Mouse (Mus musculus) kidney, embryonic 15.5 days (tissue): ENCODE measurements around the gene Trappc1. TPM values are rescaled to one million over a fixed set of nuclear protein-coding genes. Genes with fewer than 3 reads are reported as not detected.
"Not testable (repeated sequence)": the region's sequence is repeated elsewhere in the genome, so short reads cannot be mapped to it uniquely, and the experiment has no call there.

Experiments
- ATAC-seq: fragments of 200-750 bp; cut with Nextera tagmentation; replicated peaks from 2 replicates; pipeline ENCODE4 v1.8.0; 2017; ENCODE audit warnings: moderate TSS enrichment; ENCODE audit not compliant: low FRiP score
- H3K27ac ChIP-seq: fragments of 300-500 bp; sonication (generic); 2 replicates; pipeline ENCODE4 v1.5.1; 2015; ENCODE audit warnings: mild to moderate bottlenecking, inconsistent platforms
- H3K27me3 ChIP-seq: fragments of 300-500 bp; sonication (generic); 2 replicates; pipeline ENCODE4 v1.6.1; 2015; ENCODE audit warnings: inconsistent platforms
- H3K36me3 ChIP-seq: fragments of 300-500 bp; sonication (generic); 2 replicates; pipeline ENCODE4 v1.6.1; 2015; ENCODE audit warnings: inconsistent platforms
- H3K4me1 ChIP-seq: fragments of 300-500 bp; sonication (generic); 2 replicates; pipeline ENCODE4 v1.6.1; 2015; ENCODE audit warnings: inconsistent platforms
- H3K4me2 ChIP-seq: fragments of 300-500 bp; sonication (generic); 2 replicates; pipeline ENCODE4 v1.6.1; 2015; ENCODE audit warnings: moderate library complexity, mild to moderate bottlenecking, inconsistent platforms
- H3K4me3 ChIP-seq: fragments of 300-500 bp; sonication (generic); replicated peaks from 2 replicates; pipeline ENCODE4 v1.5.1; 2015; ENCODE audit warnings: mild to moderate bottlenecking, inconsistent platforms
- H3K9ac ChIP-seq: fragments of 300-500 bp; sonication (generic); 2 replicates; pipeline ENCODE4 v1.6.1; 2015; ENCODE audit warnings: mild to moderate bottlenecking, inconsistent platforms
- H3K9me3 ChIP-seq: fragments of 300-500 bp; sonication (generic); replicated peaks from 2 replicates; pipeline ENCODE4 v1.6.1; 2016; ENCODE audit warnings: inconsistent platforms
- WGBS: fragments of 180-500 bp; shearing (Covaris S2); methylation state at CpG from one replicate; pipeline ENCODE4 v1.1.7; 2015; ENCODE audit warnings: mixed read lengths; 5-methylcytosine and 5-hydroxymethylcytosine counted together
- polyA plus RNA-seq: library from polyadenylated mRNA; unstranded; fragments of >200 nt; fragmentation: Nextera tagmentation; extraction: Ambion mirVana; gene quantifications from 2 replicates; pipeline ENCODE4 v1.2.1, GENCODE M21; 2015

The Trappc1 gene
- polyA plus RNA-seq, 1 experiment from 2014 or later, result 160 TPM

GRCm38 (mm10) chr11:69318000-69318399 lies 5.8 kb upstream of the Trappc1 start:
- H3K36me3 ChIP-seq, result peaks cover 70% of the 10 kb centered on the region
- not testable (repeated sequence) for H3K27me3 ChIP-seq, H3K4me2 ChIP-seq, ATAC-seq, H3K4me3 ChIP-seq, H3K9ac ChIP-seq, H3K27ac ChIP-seq, H3K9me3 ChIP-seq
- 87% methylated on average over 3 of the region's 3 CpGs for WGBS
- H3K4me1 ChIP-seq, result peaks cover 15% of the 10 kb centered on the region

- ATAC-seq, result no peak
- Histone ChIP-seq H3K4me3 (no peak overlapping the region; the same call in 1 of the 2 replicates), H3K9me3 (no peaks in the 10 kb centered on the region), H3K4me2 (no peak overlapping the region), H3K4me1 (peaks cover 41% of the 10 kb centered on the region), H3K27me3 (peaks cover 2% of the 10 kb centered on the region; the same call in 1 of the 2 replicates), H3K9ac (peak overlapping the region; percentile 87; the same call in 1 of the 2 replicates), H3K36me3 (peaks cover 43% of the 10 kb centered on the region), H3K27ac (no peak overlapping the region)
- WGBS, result 93% methylated on average over 6 of the region's 6 CpGs
Observed at GRCm38 (mm10) chr11:69321580-69321979, 2.2 kb upstream of the Trappc1 start.

GRCm38 (mm10) chr11:69322010-69322409 lies 1.8 kb upstream of the Trappc1 start:
- Histone ChIP-seq H3K4me2 (peak overlapping the region; percentile 87), H3K9ac (peak overlapping the region; percentile 87; the same call in 1 of the 2 replicates), H3K27me3 (peaks cover 6% of the 10 kb centered on the region; the same call in 1 of the 2 replicates), H3K4me1 (peaks cover 46% of the 10 kb centered on the region), H3K4me3 (peak overlapping the region; percentile 70), H3K27ac (0 out of 2 replicates have a peak overlapping the region, but pooled peaks have one; percentile 93), H3K9me3 (no peaks in the 10 kb centered on the region), H3K36me3 (peaks cover 39% of the 10 kb centered on the region)
- ATAC-seq, result no peak
- 78% methylated on average over 6 of the region's 6 CpGs for WGBS

GRCm38 (mm10) chr11:69322693-69323471 lies 898 bp upstream of the Trappc1 start:
- 18% methylated on average over 18 of the region's 18 CpGs for WGBS
- peak overlapping the region; percentile 70 for H3K4me3 ChIP-seq
- no peak for ATAC-seq
- peaks cover 52% of the 10 kb centered on the region for H3K4me1 ChIP-seq
- peaks cover 30% of the 10 kb centered on the region for H3K36me3 ChIP-seq
- H3K9ac ChIP-seq, result peak overlapping the region; percentile 87
- H3K27ac ChIP-seq, result peak overlapping the region; percentile 93
- H3K27me3 ChIP-seq, result peaks cover 15% of the 10 kb centered on the region; the same call in 1 of the 2 replicates
- H3K9me3 ChIP-seq, result no peaks in the 10 kb centered on the region
- H3K4me2 ChIP-seq, result peak overlapping the region; percentile 87

GRCm38 (mm10) chr11:69324749-69325148 lies 969 bp downstream of the Trappc1 start:
- ATAC-seq, result no peak
- Histone ChIP-seq H3K9ac (peak overlapping the region; percentile 66; the same call in 1 of the 2 replicates), H3K4me3 (peak overlapping the region; percentile 70), H3K27ac (peak overlapping the region; percentile 84), H3K4me1 (peaks cover 52% of the 10 kb centered on the region), H3K9me3 (no peaks in the 10 kb centered on the region), H3K27me3 (peaks cover 24% of the 10 kb centered on the region), H3K36me3 (peaks cover 11% of the 10 kb centered on the region), H3K4me2 (peak overlapping the region; percentile 87)
- WGBS, result 76% methylated on average over 6 of the region's 6 CpGs

GRCm38 (mm10) chr11:69325628-69326407 lies 2.0 kb downstream of the Trappc1 start, which contains the start of gene Kcnab3:
Kcnab3 (plus strand) TSS chr11:69326258.
- WGBS, result 10% methylated on average over 26 of the region's 26 CpGs
- ATAC-seq, result peak; percentile 66
- H3K36me3 ChIP-seq, result peaks cover 1% of the 10 kb centered on the region; the same call in 1 of the 2 replicates
- H3K4me2 ChIP-seq, result peak within 1 kb of the TSS; percentile 98
- H3K9ac ChIP-seq, result peak within 1 kb of the TSS; percentile 52
- H3K9me3 ChIP-seq, result no peaks in the 10 kb centered on the region
- peaks cover 25% of the 10 kb centered on the region for H3K27me3 ChIP-seq
- peaks cover 53% of the 10 kb centered on the region for H3K4me1 ChIP-seq
- H3K4me3 ChIP-seq, result peak within 1 kb of the TSS; percentile 58
- H3K27ac ChIP-seq, result peak within 1 kb of the TSS; percentile 60

- Histone ChIP-seq H3K27ac (peak overlapping the region; percentile 60; the same call in 1 of the 2 replicates), H3K4me2 (peak overlapping the region; percentile 98), H3K4me1 (peaks cover 60% of the 10 kb centered on the region), H3K9ac (peak overlapping the region; percentile 52), H3K4me3 (peak overlapping the region; percentile 58), H3K27me3 (peaks cover 25% of the 10 kb centered on the region), H3K36me3 (no peaks in the 10 kb centered on the region), H3K9me3 (no peaks in the 10 kb centered on the region)
- ATAC-seq, result peak; percentile 10; the same call in 1 of the 2 replicates
- WGBS, result 1% methylated on average over 45 of the region's 45 CpGs
Observed at GRCm38 (mm10) chr11:69326408-69327156, 2.8 kb downstream of the Trappc1 start.

- peak overlapping the region; percentile 58 for H3K4me3 ChIP-seq
- H3K9me3 ChIP-seq, result no peaks in the 10 kb centered on the region
- no peaks in the 10 kb centered on the region for H3K36me3 ChIP-seq
- H3K27me3 ChIP-seq, result peaks cover 25% of the 10 kb centered on the region
- peak overlapping the region; percentile 98 for H3K4me2 ChIP-seq
- H3K27ac ChIP-seq, result no peak overlapping the region
- H3K9ac ChIP-seq, result peak overlapping the region; percentile 52; the same call in 1 of the 2 replicates
- 21% methylated on average over 9 of the region's 9 CpGs for WGBS
- no peak for ATAC-seq
- peaks cover 60% of the 10 kb centered on the region for H3K4me1 ChIP-seq
Observed at GRCm38 (mm10) chr11:69327157-69327442, 3.3 kb downstream of the Trappc1 start.

- H3K27ac ChIP-seq, result no peak overlapping the region
- 55% methylated on average over 6 of the region's 6 CpGs for WGBS
- H3K36me3 ChIP-seq, result no peaks in the 10 kb centered on the region
- ATAC-seq, result no peak
- no peak overlapping the region for H3K4me3 ChIP-seq
- H3K27me3 ChIP-seq, result peaks cover 25% of the 10 kb centered on the region
- no peaks in the 10 kb centered on the region for H3K9me3 ChIP-seq
- peaks cover 60% of the 10 kb centered on the region for H3K4me1 ChIP-seq
- no peak overlapping the region for H3K4me2 ChIP-seq
- no peak overlapping the region for H3K9ac ChIP-seq
Observed at GRCm38 (mm10) chr11:69327648-69328047, 3.9 kb downstream of the Trappc1 start.

GRCm38 (mm10) chr11:69328517-69328916 lies 4.7 kb downstream of the Trappc1 start:
- ATAC-seq, result no peak
- Histone ChIP-seq H3K27ac (no peak overlapping the region), H3K4me1 (peaks cover 59% of the 10 kb centered on the region), H3K9me3 (no peaks in the 10 kb centered on the region), H3K36me3 (no peaks in the 10 kb centered on the region), H3K27me3 (peaks cover 25% of the 10 kb centered on the region), H3K4me3 (no peak overlapping the region), H3K9ac (no peak overlapping the region), H3K4me2 (no peak overlapping the region)
- WGBS, result 94% methylated on average over 6 of the region's 6 CpGs

GRCm38 (mm10) chr11:69331152-69331551 lies 7.4 kb downstream of the Trappc1 start:
- H3K27me3 ChIP-seq, result peaks cover 25% of the 10 kb centered on the region
- no peaks in the 10 kb centered on the region for H3K36me3 ChIP-seq
- H3K9ac ChIP-seq, result no peak overlapping the region
- WGBS, result 82% methylated on average over 6 of the region's 6 CpGs
- H3K9me3 ChIP-seq, result no peaks in the 10 kb centered on the region
- peaks cover 45% of the 10 kb centered on the region for H3K4me1 ChIP-seq
- H3K4me3 ChIP-seq, result peak overlapping the region; percentile 57
- H3K4me2 ChIP-seq, result peak overlapping the region; percentile 81
- H3K27ac ChIP-seq, result 0 out of 2 replicates have a peak overlapping the region, but pooled peaks have one; percentile 89
- no peak for ATAC-seq
